Mouse (Mus musculus) ES-E14 (cell line): Measurements from ENCODE around the gene Slc35d2. TPM values are rescaled to one million over a fixed set of nuclear protein-coding genes. Genes with fewer than 3 reads are reported as not detected.

ENCODE experiments used
- DNase-seq: peaks from one replicate; pipeline ENCODE4 v3.0.0-alpha.2; 2013; ENCODE audit warnings: low read depth, low spot score
- H3K27ac ChIP-seq: 2 replicates; pipeline ENCODE4 v1.5.1; 2012; ENCODE audit warnings: low read depth, mild to moderate bottlenecking, low read length, moderate library complexity, mixed read lengths; ENCODE audit not compliant: poor library complexity, insufficient read depth, severe bottlenecking
- H3K36me3 ChIP-seq: 2 replicates; pipeline ENCODE4 v1.6.1; 2012; ENCODE audit warnings: mild to moderate bottlenecking, low read length, moderate library complexity, mixed read lengths; ENCODE audit not compliant: control insufficient read depth, poor library complexity, insufficient read depth, severe bottlenecking
- H3K4me1 ChIP-seq, 2 experiments: fragments of 150-350 bp in 1 of 2; sonication (generic) in 1 of 2; 2 replicates each; pipeline ENCODE4 v1.6.1; 2012; ENCODE audit warnings: low read length in 2 of 2, mild to moderate bottlenecking in 1 of 2, mixed read lengths in 1 of 2; ENCODE audit not compliant: control insufficient read depth in 2 of 2, insufficient read depth in 2 of 2, poor library complexity in 1 of 2
- H3K4me3 ChIP-seq, 2 experiments: fragments of 150-350 bp in 1 of 2; sonication (generic) in 1 of 2; 2 replicates each; pipeline ENCODE4 v1.5.1; 2012; ENCODE audit warnings: low read length in 2 of 2, low read depth in 1 of 2, mild to moderate bottlenecking in 1 of 2, mixed read lengths in 1 of 2; ENCODE audit not compliant: insufficient read depth in 1 of 2, poor library complexity in 1 of 2, severe bottlenecking in 1 of 2
- H3K9ac ChIP-seq: 2 replicates; pipeline ENCODE4 v1.6.1; 2012; ENCODE audit warnings: low read depth, mild to moderate bottlenecking, low read length, mixed read lengths; ENCODE audit not compliant: poor library complexity, insufficient read depth, severe bottlenecking
- H3K9me3 ChIP-seq: fragments of 150-350 bp; sonication (generic); 2 replicates; pipeline ENCODE4 v1.6.1; 2012; ENCODE audit warnings: low read depth, mild to moderate bottlenecking, low read length; ENCODE audit not compliant: control insufficient read depth, insufficient read depth
- MAFK ChIP-seq: IDR thresholded peaks from 2 replicates; pipeline ENCODE4 v1.6.1; 2014; ENCODE audit warnings: mild to moderate bottlenecking, low read depth, low read length, inconsistent platforms; ENCODE audit not compliant: insufficient read depth
- ZC3H11A ChIP-seq: IDR thresholded peaks from 2 replicates; pipeline ENCODE4 v1.6.1; 2012; ENCODE audit warnings: low read depth, mild to moderate bottlenecking, inconsistent platforms, low read length, borderline replicate concordance
- in situ Hi-C, 2 experiments: fragments of 600-800 bp; cut with MboI; formaldehyde crosslinking; loops; one replicate each; pipeline ENCODE4 v1.15.1; 2025; ENCODE audit warnings: low sequenced_read_pairs in 2 of 2, inconsistent platforms in 1 of 2; ENCODE audit not compliant: unreplicated experiment in 2 of 2
- total RNA-seq: library from RNA; depleted of rRNA; stranded (reverse); fragments of 300-350 nt; gene quantifications from 2 replicates; pipeline ENCODE4 v1.2.3, GENCODE M21; 2012; rRNA removed

Slc35d2 gene
- total RNA-seq, 1 experiment: 7.1 TPM

- no peak overlapping the region for H3K27ac ChIP-seq
- no peaks in the 10 kb centered on the region for H3K36me3 ChIP-seq
- in situ Hi-C loops: no loop called here
- no peak for TF ChIP-seq ZC3H11A
- no peak for TF ChIP-seq MAFK
- no peak overlapping the region for H3K9ac ChIP-seq
- no peak for DNase-seq
- no peak overlapping the region for H3K4me3 ChIP-seq
- H3K9me3 ChIP-seq: no peaks in the 10 kb centered on the region
- no peaks in the 10 kb centered on the region for H3K4me1 ChIP-seq
These were observed 80.7 kb downstream of the Slc35d2 start for GRCm38 (mm10) chr13:64048467-64048866.

Other genes with a start within 250 kb of the Slc35d2 start
- 0.36 TPM in 1 of 2 replicates, not detected in the other for gene Hsd17b3, start 40.1 kb downstream of the Slc35d2 start, total RNA-seq
- gene Zfp367, start 23.8 kb upstream of the Slc35d2 start, total RNA-seq: 18.0 and 24.8 TPM in 2 replicates
- gene Habp4, start 32.5 kb upstream of the Slc35d2 start, total RNA-seq: 4.3 and 5.3 TPM in 2 replicates
- gene Cdc14b, start 145.9 kb upstream of the Slc35d2 start, total RNA-seq: 12.3 and 12.8 TPM in 2 replicates
- gene Aaed1, start 183.3 kb upstream of the Slc35d2 start, total RNA-seq: 7.1 and 10.7 TPM in 2 replicates
- 322 and 326 TPM in 2 replicates for gene Ctsl, start 241.5 kb upstream of the Slc35d2 start, total RNA-seq